Mouse (Mus musculus) kidney, adult 18-20 months (tissue): ENCODE measurements at regions not wholly inside any gene's neighbourhood (a gene's known extent, or its start where the extent isn't known, plus 50 kb on each side); places are given as distances from the start of the nearest gene placed in this dataset.

Source experiments
- DNase-seq: peaks from one replicate; pipeline ENCODE4 v3.0.0; 2021

DNA sequence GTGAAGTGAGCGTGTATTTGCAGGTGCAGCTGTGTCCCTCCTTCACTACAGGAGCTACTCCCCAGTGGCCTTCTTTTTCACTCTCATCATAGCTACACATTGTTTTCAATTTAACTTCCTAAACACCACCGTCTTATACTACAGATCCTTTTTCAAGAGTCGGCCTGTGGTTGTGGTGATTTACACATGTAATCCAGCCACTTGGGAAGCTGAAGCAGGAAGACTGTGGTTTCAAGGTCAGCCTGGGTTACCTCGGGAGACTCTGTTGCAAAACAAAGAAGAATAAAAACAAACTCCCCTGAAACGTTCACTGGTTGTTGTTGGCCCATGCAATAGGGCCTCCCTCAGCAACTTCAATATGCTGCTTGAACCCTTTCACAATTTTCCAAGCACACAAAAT lies 153.8 kb upstream of the Kcnh8 start:
- DNase-seq = no peak

DNA sequence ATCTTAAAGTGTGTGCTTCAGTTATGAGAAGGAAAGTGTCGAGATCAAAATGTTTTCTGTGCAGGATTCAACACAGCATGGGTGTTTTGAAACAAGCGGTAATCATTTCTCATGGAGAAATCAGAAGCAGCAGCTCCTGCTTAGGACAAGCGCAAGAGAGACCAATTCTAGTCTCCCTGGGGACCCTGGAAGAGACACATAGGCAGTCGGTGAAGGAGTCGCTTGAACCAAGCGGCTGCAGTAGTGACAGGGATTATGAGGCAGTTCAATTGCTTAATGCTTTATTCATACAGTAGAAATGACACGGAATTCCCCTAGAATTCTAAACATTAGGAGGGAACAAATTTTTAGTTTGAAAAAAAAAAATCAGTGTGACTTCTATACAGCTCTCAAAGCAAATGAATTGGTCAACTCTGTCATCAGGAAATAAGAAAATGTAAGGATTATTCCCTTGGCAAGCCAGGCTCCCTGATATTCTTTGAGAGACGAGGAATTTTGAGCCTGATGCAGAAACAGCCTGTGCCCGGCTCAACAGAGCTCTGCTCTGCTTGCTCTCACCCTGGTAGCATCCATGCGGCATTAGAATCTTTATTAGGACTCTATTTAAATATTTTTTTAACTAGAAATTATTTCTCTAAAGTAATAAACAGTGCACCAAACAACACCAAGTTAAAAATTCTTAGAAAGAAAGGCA lies 143.1 kb upstream of the Kcnh8 start:
- no peak for DNase-seq

DNA sequence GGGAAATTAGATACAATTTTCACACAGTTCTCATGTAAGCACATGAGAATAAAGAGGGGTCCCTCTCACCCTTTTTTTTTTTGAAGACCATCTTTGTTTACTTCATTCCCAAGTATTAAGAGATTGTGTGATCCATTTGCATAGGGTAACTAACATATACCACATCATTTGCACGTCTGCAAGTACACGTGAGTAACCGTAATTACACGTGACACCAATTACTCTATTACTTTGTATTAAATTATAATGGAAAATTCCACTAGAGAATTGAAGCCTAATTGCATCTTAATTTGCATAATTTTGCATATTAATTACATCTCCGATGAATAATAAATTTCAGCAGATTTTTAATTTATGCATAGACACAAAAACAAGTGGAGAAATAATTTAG lies 142.5 kb upstream of the Kcnh8 start:
- no peak for DNase-seq

DNA sequence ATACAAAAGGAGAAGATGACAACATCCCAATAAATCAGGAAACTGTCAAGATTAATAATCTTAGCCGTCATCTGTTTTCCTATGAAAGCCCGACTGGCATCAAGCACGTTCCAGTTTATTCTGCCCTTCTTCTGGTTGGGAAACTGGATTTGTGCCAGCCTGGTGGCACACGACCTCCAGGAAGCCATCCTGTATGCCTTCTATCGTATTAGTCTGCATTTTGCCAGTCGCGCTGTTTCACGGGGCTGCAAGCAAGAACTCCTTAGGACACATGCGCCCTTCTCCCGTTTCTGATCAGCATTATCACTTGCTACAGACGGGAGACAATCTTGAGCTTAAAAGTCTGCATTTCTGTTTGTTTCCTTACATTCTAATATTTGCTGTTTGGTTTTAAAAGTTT lies 141.2 kb upstream of the Kcnh8 start:
- DNase-seq = no peak

DNA sequence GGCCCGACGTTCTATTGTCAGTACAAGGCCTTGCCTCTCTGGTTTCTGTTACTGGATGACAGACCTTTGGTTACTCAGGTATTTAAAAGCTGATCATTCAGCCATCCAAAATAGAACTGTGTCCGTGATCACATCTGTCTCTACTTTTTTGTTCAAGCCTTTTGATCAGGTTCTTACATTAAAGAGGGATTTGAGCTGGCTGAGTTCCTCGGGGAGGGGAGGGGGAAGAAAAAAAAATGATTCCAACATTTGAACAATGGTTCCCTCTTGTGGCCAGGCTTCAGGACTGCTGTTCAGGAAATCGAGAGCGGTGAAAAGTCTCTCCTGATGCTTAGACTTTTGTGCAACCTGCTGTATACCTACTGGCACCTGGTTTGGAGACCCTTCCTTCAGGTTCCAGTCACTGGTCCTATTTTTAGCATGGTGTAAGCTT lies 140.8 kb upstream of the Kcnh8 start:
- peak; percentile 12 for DNase-seq

DNA sequence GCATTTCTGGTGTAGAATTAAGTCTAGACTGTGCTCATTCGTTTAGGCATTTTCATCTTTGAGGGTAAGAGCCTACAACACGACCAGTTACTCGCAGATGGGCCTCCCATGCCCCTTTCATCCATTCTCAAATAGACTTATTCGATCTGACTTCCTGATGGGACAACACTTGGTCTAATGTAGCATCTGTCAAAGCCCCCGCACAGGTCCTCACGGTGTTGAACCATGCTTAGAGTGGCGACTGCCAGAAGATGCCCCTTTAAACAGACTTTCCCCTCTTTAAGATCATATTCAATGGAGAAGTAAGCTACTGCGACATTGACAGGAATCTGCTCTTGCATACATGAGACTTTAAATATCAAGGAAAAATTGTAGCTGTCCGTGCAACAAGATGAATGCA lies 140.1 kb upstream of the Kcnh8 start:
- no peak for DNase-seq

DNA sequence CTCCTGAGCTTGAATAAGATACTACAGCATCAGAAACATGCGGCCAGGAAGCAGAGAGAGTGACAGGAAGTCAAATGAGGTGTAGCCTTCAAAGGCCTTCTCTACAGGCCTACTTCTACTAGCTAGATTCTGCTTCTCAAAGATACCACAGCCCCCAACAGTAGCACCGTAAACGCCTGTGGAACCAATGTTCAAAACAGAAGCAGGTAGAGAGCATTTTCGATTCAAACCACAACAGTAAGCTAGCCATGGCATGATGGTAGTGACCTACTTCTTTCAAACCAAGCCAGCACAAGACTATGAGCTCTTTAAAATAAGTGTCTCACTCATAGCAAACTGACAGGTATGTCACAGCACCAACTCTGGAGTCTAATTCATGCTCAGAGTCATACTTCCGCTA lies 134.0 kb upstream of the Kcnh8 start:
- no peak for DNase-seq

DNA sequence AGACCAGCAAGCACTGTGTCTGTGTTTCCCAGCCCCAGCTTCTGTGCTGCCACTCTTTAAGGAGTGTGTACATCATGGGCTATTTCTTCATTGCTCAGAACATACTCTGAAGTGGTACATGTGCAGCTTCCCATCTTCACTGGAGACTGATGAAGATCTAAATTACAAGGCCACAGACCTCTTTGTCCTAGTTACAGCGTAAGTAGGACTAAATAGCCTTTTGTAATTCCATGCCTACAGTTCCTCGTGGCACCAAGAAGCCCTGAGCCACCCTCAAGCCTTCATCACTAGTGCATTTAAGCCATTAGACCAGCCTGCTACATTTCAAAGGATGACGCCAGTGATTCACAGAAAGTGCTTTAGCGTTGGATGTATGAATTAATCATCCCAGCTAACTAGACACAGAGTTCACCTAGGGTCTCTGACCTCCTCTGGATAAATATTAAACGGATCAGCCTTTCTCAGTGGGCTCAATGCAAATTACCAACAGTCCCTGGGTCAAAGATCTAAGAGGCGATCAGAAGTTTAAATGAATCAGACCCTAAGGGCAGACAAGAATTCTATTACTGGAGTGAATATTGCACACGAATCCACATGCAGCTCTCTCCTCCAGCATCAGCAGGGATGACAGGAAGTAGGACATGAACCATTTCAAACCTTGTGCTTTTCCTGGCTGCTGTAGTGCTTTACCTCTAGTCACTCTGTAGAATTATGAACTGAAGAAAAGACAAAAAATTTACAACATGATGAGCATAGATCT lies 123.0 kb upstream of the Kcnh8 start:
- DNase-seq = no peak

DNA sequence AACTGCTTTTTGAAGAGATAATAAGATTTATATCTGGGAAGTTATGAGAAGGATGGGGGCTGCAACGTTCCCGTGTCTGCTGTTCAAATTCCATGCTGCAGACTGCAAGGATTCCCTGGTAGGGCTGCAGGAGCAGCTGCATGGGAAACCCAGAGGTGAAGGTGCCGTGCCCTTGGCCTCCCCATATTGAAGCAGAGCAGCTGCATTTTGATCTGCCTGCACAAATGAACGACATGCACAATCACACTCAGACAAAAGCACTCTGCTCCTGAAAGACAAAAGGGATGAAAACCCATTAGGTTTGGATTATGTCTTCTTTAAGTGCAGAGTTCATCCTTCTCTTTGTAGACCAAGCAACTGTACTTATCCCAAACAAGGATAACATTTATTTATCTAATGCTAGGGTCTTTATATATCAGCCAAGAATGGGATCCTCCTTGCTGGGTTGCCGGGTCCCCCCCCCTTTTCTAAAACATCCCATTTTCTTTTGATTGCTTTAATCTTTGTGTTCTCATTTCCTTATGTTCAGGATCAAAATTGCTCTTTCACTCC lies 122.3 kb upstream of the Kcnh8 start:
- no peak for DNase-seq

DNA sequence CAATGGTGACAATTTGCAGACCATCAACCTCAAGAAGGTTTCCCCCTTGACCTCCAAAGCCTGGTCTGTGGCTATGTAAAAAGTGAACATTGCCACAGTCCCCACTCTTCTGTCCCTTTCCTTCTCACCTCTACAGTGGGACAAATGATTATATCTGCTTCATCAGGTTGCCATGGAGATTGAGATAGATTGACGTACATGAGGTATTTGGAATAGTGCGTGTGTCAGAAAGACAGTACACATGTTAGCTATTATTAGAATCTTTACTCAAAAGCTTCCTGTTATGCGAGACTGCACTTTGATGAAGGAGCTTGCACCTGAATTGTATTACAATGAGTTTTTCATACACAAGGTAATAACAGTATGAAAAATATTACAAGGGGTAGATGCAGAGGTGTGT lies 95.7 kb upstream of the Kcnh8 start:
- no peak for DNase-seq

DNA sequence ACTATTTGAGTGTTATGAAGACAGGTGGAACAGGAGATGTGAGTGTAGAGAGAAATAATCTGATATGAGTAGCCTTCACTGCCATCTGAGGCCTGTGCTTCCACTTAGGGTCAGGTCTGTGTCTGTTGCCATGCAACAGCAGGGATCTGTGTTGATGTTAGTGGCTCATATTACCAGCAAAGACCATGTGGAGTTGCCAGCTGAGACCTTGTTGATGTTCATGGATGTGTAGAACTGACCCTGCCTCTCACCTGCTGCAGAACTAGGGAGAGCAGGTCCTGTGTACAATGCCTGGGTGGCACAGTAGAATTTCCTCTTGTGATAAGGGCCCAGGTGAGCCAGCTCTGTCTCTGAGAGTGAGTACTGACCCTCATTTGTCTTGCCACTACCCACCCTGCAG lies 72.2 kb upstream of the Kcnh8 start:
- no peak for DNase-seq
